Mouse (Mus musculus): Measurements from ENCODE around the gene Tpx2.

Tpx2 gene

GRCm38 (mm10) chr2:152915453-152915852 is 67.7 kb downstream of the Tpx2 start:
- DNase-seq (ENCODE audit: low spot score): no peak

DNA sequence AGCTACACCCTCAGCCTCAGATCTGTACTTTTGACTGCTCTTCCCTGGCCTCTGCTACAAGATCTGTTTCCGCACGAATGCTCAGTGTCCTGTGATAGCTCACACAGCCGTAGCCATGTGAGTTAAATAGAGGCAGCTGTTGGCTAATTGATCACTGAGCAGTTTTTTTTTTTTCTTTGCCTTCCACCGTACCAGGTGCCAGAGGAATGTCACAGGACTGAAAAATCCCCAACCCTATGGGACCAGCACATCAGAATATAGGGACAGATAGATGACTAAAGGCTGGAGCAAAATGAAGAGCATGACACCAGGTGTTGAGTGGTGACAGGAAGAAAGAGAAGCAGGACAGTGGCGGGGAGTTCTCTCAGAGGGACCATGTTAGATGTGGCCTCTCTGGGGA is 68.3 kb downstream of the Tpx2 start:
- no peak for DNase-seq (ENCODE audit: low spot score)

DNA sequence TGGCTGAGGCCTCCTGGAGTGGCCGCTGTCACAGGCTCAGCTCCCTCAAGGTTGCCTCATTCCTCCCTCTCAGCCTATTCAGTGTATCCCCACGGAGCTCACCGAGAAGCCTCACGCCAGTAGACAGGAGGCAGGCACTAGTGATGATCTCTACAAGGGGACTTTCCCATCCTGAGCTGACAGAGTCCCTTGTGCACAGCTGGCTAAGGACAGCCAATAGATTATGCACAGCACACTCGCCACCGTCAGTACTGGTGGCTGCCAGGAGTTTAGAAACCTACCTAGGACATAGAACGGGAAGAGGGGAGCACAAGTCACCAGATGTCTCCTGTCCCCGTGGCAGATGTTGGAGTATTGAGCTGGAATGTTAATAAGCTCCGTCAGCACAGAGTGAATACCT is 69.9 kb downstream of the Tpx2 start:
- DNase-seq (ENCODE audit: low spot score): no peak

DNA sequence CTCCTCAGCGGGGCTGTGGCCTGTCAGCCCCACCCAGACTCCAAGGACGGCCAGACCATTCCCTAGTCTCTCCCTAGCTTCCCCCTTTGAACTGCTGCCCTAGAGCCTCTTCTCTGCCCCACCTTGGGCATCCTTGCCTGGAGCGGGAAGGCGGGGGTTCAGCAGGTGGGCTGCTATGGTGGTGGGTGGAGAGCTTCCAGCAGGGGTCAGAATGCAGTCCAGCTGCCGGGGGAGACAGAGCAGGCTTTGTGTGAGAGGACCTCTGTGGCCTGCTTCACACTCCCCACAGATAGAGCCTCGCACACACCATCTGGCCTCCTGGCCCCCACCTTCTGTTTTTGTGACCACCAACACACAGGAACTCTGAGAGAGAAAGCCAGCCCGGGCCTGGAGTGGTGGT is 74.6 kb downstream of the Tpx2 start:
- DNase-seq (ENCODE audit: low spot score): no peak

DNA sequence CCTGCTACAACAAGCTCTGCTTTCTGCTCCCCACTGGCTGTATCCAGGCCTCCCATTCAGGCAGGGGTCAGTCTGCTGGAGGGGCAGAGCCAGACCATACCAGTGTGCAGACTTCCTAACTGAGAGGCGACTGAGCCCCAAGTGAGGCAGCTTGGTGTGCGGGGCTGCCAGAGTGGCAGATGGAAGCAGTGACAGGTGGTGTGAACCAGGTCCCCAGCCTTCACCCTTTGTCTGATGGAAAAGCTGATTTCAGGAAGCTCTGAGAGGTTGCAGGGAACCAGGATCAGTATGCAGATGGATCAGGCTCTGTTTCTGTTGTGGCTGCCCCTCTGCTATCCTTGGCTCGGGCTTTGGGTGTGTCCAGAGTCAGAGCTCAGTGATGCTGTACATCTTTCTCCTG is 75.9 kb downstream of the Tpx2 start:
- DNase-seq (ENCODE audit: low spot score): no peak

- DNase-seq (ENCODE audit: low spot score): no peak
These were observed 76.4 kb downstream of the Tpx2 start for GRCm38 (mm10) chr2:152924128-152924527.

- DNase-seq (ENCODE audit: low spot score): no peak
These were observed 76.8 kb downstream of the Tpx2 start for GRCm38 (mm10) chr2:152924543-152924942.

- peak; percentile 77 for DNase-seq (ENCODE audit: low spot score)
These were observed 77.6 kb downstream of the Tpx2 start for GRCm38 (mm10) chr2:152925189-152925872.

GRCm38 (mm10) chr2:152926896-152927295 is 79.1 kb downstream of the Tpx2 start:
- DNase-seq (ENCODE audit: low spot score): no peak

DNA sequence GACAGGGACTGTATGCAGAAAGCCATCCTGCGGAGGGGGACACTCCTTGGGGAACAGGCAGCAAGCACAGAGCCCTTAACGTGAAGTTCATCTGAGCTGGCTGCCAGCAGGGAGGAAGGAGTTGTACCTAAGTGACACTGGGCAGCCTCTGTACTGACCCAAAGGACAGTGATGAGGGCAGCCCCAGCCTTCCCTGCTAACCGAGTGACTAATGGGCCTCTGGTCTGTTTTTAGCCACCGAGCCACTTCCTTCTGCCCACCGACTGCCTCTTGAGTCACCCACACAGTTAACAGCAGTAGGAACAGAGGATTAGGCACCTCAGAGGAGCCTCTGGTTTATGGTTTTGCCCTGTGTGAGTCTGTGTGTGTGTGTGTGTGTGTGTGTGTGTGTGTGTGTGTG is 79.6 kb downstream of the Tpx2 start:
- DNase-seq (ENCODE audit: low spot score): no peak

GRCm38 (mm10) chr2:152928219-152928987 is 80.6 kb downstream of the Tpx2 start:
- DNase-seq (ENCODE audit: low spot score): peak; percentile 29

DNA sequence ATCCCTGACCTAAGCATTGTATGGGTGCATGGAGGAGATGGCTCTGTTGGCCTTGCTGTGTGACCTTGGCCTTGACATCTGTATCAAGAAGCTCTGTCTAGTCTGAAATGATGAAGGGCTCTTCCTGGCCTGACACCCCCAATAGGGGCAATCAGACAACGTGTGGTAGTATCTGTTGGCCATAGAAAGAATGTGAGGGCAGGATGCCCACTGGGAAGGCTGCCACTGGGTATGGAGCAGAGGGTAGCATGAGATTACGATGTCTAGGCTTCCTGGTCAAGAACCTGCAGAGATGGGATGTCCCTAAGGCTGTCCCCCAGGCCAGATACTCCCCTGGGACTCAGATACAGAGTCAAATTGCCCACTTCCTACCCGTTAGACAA is 81.2 kb downstream of the Tpx2 start:
- DNase-seq (ENCODE audit: low spot score): no peak

DNA sequence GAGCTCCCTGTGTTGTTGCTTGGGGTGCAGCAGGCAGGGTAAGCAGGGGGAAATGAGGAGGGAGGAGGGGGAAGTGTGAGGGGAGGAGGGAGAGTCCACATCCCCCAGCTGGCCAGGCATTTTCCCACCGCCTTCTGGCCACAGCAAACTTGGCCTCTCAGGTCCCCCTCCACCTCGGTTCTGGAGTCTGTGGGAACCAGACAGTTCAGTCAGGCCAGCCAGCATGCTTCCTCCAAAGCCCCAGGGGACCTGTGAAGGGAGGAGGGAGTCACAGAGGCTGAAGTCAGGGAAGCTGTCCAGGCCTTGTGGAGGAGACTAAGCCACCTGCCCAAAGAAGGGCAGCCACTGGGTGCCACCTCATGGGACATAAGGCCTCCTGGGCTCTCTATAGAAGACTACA is 82.5 kb downstream of the Tpx2 start:
- no peak for DNase-seq (ENCODE audit: low spot score)

DNA sequence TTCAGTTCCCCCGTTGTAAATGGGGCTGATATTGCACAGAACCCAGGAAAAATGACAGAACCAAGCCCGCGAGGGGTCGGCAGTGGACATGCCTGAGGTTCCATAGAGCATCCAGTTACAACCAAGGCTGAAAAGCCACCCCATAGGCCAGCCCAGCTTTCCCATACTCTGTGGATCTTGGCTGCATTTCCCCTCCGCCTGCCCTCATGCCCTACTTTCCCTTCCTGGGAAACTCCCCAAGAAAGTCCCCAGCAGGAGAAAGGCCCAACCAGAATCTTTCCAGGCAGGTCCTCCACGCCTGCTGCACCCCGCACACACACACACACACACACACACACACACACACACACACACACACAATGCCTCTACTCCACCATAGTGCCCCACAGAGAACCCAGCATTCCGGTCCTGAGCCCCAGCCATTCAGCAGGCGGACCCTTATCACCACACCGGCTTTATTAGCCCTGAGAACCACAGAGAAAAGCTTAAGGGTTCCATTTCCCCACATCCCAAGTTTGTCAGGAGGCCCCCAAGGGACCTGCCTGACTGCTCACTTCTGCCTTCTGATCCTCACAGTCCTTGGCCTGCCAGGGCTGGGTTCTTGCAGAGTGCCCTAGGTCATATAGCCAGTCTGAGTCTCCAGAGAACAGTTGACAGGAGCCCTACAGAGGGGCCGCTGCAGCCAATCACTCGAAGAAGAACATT is 83.8 kb downstream of the Tpx2 start:
- no peak for DNase-seq (ENCODE audit: low spot score)

- DNase-seq (ENCODE audit: low spot score): peak; percentile 52
These were observed 85.3 kb downstream of the Tpx2 start, which contains the start of gene Foxs1 for GRCm38 (mm10) chr2:152933048-152933447. TSS of gene Foxs1 (minus strand) at chr2:152933208.

GRCm38 (mm10) chr2:152933614-152934013 is 85.8 kb downstream of the Tpx2 start:
- no peak for DNase-seq (ENCODE audit: low spot score)

GRCm38 (mm10) chr2:152939846-152940245 is 92.1 kb downstream of the Tpx2 start:
- DNase-seq (ENCODE audit: low spot score): no peak

- DNase-seq (ENCODE audit: low spot score): no peak
These were observed 93.3 kb downstream of the Tpx2 start for GRCm38 (mm10) chr2:152941106-152941505.

DNA sequence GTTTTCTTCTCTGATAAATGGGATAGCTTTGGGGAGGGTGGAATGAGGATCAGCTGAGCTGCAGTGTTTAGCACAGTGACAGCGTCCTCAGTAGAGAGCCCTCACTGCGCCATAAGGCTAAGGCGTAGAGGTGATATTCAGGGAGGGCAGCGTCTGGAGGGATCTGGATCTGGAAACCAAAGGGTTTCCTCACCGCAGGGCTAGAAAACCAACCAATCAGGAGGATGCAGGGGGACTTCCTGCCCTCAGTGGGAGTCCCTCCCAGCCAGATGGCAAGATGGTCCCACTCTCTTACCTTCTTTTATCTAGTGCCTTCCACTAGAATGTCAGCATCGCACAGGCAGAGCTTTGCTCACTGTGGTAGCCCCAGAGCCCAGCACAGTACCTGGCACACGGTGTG is 94.0 kb downstream of the Tpx2 start:
- DNase-seq (ENCODE audit: low spot score): no peak

GRCm38 (mm10) chr2:152942898-152943515 is 95.2 kb downstream of the Tpx2 start:
- no peak for DNase-seq (ENCODE audit: low spot score)

GRCm38 (mm10) chr2:152943568-152943967 is 95.8 kb downstream of the Tpx2 start:
- no peak for DNase-seq (ENCODE audit: low spot score)

DNA sequence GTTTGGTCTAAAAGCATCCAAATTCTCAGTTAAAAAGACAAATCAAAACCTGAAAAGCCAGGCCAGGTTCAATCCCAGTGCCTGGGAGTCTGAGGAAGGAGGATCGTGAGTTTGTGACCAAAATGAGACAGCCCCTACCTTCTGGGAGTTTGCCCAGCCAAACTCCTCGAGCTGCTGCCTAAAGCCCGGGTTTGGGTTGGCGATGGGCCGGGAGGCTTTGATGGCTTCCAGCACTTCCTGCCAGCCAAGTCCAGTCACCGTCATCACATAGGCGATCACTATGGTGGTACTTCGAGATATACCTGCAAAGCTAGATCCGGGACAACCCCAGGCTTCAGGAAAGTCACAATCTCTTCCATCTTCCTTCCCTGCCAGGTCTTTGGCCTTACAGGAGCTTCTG is 96.2 kb downstream of the Tpx2 start:
- DNase-seq (ENCODE audit: low spot score): no peak

Measured in ovary, adult 18-20 months (tissue).